Mouse (Mus musculus) ES-E14 (cell line): Measurements from ENCODE around the gene Nlgn2. TPM values are rescaled to one million over a fixed set of nuclear protein-coding genes. Genes with fewer than 3 reads are reported as not detected.

Source experiments
- DNase-seq: peaks from one replicate; pipeline ENCODE4 v3.0.0-alpha.2; 2013; ENCODE audit warnings: low read depth, low spot score
- H3K27ac ChIP-seq: 2 replicates; pipeline ENCODE4 v1.5.1; 2012; ENCODE audit warnings: low read depth, mild to moderate bottlenecking, low read length, moderate library complexity, mixed read lengths; ENCODE audit not compliant: poor library complexity, insufficient read depth, severe bottlenecking
- H3K36me3 ChIP-seq: 2 replicates; pipeline ENCODE4 v1.6.1; 2012; ENCODE audit warnings: mild to moderate bottlenecking, low read length, moderate library complexity, mixed read lengths; ENCODE audit not compliant: control insufficient read depth, poor library complexity, insufficient read depth, severe bottlenecking
- H3K4me1 ChIP-seq, 2 experiments: fragments of 150-350 bp in 1 of 2; sonication (generic) in 1 of 2; 2 replicates each; pipeline ENCODE4 v1.6.1; 2012; ENCODE audit warnings: low read length in 2 of 2, mild to moderate bottlenecking in 1 of 2, mixed read lengths in 1 of 2; ENCODE audit not compliant: control insufficient read depth in 2 of 2, insufficient read depth in 2 of 2, poor library complexity in 1 of 2
- H3K4me3 ChIP-seq, 2 experiments: fragments of 150-350 bp in 1 of 2; sonication (generic) in 1 of 2; 2 replicates each; pipeline ENCODE4 v1.5.1; 2012; ENCODE audit warnings: low read length in 2 of 2, low read depth in 1 of 2, mild to moderate bottlenecking in 1 of 2, mixed read lengths in 1 of 2; ENCODE audit not compliant: insufficient read depth in 1 of 2, poor library complexity in 1 of 2, severe bottlenecking in 1 of 2
- H3K9ac ChIP-seq: 2 replicates; pipeline ENCODE4 v1.6.1; 2012; ENCODE audit warnings: low read depth, mild to moderate bottlenecking, low read length, mixed read lengths; ENCODE audit not compliant: poor library complexity, insufficient read depth, severe bottlenecking
- H3K9me3 ChIP-seq: fragments of 150-350 bp; sonication (generic); 2 replicates; pipeline ENCODE4 v1.6.1; 2012; ENCODE audit warnings: low read depth, mild to moderate bottlenecking, low read length; ENCODE audit not compliant: control insufficient read depth, insufficient read depth
- CHD2 ChIP-seq: IDR thresholded peaks from 2 replicates; pipeline ENCODE4 v1.6.1; 2014; ENCODE audit warnings: mild to moderate bottlenecking, low read depth, low read length, inconsistent platforms
- HCFC1 ChIP-seq: IDR thresholded peaks from 2 replicates; pipeline ENCODE4 v1.6.1; 2012; ENCODE audit warnings: low read length, inconsistent platforms, borderline replicate concordance; ENCODE audit not compliant: insufficient read depth
- MAFK ChIP-seq: IDR thresholded peaks from 2 replicates; pipeline ENCODE4 v1.6.1; 2014; ENCODE audit warnings: mild to moderate bottlenecking, low read depth, low read length, inconsistent platforms; ENCODE audit not compliant: insufficient read depth
- ZC3H11A ChIP-seq: IDR thresholded peaks from 2 replicates; pipeline ENCODE4 v1.6.1; 2012; ENCODE audit warnings: low read depth, mild to moderate bottlenecking, inconsistent platforms, low read length, borderline replicate concordance
- ZNF384 ChIP-seq: IDR thresholded peaks from 2 replicates; pipeline ENCODE4 v1.6.1; 2012; ENCODE audit warnings: low read depth, low read length, inconsistent platforms
- in situ Hi-C, 2 experiments: fragments of 600-800 bp; cut with MboI; formaldehyde crosslinking; loops; one replicate each; pipeline ENCODE4 v1.15.1; 2025; ENCODE audit warnings: low sequenced_read_pairs in 2 of 2, inconsistent platforms in 1 of 2; ENCODE audit not compliant: unreplicated experiment in 2 of 2
- total RNA-seq: library from RNA; depleted of rRNA; stranded (reverse); fragments of 300-350 nt; gene quantifications from 2 replicates; pipeline ENCODE4 v1.2.3, GENCODE M21; 2012

Nlgn2 gene
- total RNA-seq, 1 experiment, result 8.9 TPM

DNA sequence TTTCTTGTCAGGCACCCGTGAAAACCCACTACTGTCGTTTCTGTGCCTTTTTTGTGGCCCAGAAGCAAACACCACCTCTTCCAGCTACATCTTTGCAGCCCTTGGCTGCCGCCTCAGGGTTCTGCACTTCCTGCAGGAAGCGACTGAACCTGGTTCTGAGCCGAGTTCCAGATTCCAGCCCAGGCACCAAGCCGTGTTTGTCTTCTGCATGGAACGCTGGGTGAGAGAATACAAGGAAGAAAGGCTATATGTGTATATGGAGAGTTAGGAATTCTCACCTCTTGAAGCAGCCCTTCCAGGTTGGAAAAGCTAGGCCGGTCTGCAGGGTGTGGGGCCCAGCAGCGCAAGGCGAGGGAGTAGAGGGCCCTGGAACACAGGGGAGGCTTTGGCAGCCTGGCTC, 17.1 kb upstream of the Nlgn2 start:
- in situ Hi-C loops, result no loop called here
- H3K27ac ChIP-seq, result no peak overlapping the region
- no peak for DNase-seq
- no peak overlapping the region for H3K4me3 ChIP-seq
- H3K4me1 ChIP-seq, result peaks cover 4 to 14% of the 10 kb centered on the region in 2 experiments; a peak in 2 of 4 replicates
- peaks cover 16% of the 10 kb centered on the region; the same call in 1 of the 2 replicates for H3K36me3 ChIP-seq
- no peak overlapping the region for H3K9ac ChIP-seq
- TF ChIP-seq CHD2, result no peak
- TF ChIP-seq HCFC1, result no peak
- no peak for TF ChIP-seq ZC3H11A
- no peak for TF ChIP-seq MAFK
- H3K9me3 ChIP-seq, result no peaks in the 10 kb centered on the region

DNA sequence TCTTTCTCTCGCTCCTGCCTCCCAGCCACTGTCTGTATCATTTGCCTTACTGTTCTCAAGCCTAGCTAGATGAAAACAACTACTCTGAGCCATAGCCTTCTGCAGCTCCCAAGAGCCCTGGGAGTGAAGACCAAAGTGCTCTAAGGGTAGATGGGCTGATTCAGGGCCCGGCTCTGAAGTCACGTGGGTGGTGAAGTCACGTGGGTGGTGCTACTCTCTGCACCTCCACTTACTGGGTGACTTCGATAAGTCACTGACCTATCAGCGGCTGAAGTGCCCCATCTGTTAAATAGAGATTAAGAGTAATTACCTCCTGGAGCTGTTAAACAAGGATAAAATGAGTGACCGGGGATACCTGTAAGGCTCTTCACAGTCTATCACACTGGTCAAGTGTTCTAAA, 16.4 kb upstream of the Nlgn2 start:
- Histone ChIP-seq H3K27ac (no peak overlapping the region), H3K4me1 (peaks cover 4 to 13% of the 10 kb centered on the region in 2 experiments; a peak in 2 of 4 replicates), H3K4me3 (no peak overlapping the region), H3K9ac (no peak overlapping the region), H3K9me3 (no peaks in the 10 kb centered on the region), H3K36me3 (peaks cover 16% of the 10 kb centered on the region; the same call in 1 of the 2 replicates)
- TF ChIP-seq MAFK (no peak), ZC3H11A (no peak), CHD2 (no peak), HCFC1 (no peak), ZNF384 (no peak)
- in situ Hi-C loops, result no loop called here
- no peak for DNase-seq

DNA sequence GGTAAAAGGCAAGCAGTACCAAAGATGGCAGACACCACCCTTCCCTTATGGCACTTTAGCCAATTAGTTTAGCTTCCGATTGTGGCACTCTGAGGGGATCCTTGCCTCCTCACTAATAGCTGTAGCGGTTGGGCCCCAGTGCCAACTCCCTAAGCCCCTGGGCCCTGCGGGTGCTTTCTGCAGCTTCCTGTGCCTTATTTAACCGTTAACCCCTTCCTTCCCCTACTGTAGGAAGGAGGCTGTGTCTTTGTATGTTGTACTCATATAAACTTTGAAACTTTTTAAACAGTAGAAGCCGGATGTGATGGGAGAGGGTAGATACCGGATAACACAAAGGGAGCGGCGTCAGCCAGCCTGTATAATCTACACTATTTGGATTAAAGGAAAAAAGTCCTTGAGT, 13.2 kb upstream of the Nlgn2 start:
- Histone ChIP-seq H3K9ac (no peak overlapping the region), H3K4me3 (no peak overlapping the region), H3K9me3 (no peaks in the 10 kb centered on the region), H3K36me3 (peaks cover 16% of the 10 kb centered on the region; the same call in 1 of the 2 replicates), H3K27ac (no peak overlapping the region), H3K4me1 (peaks cover 2 to 14% of the 10 kb centered on the region in 2 experiments; a peak in 2 of 4 replicates)
- no peak for DNase-seq
- no peak for TF ChIP-seq HCFC1
- no peak for TF ChIP-seq ZC3H11A
- no peak for TF ChIP-seq MAFK
- TF ChIP-seq ZNF384, result no peak
- TF ChIP-seq CHD2, result no peak
- in situ Hi-C loops, result no loop called here

GRCm38 (mm10) chr11:69849884-69850283, 12.3 kb upstream of the Nlgn2 start:
- TF ChIP-seq CHD2 (no peak), ZNF384 (no peak), HCFC1 (no peak), ZC3H11A (no peak), MAFK (no peak)
- DNase-seq, result no peak
- Histone ChIP-seq H3K9me3 (no peaks in the 10 kb centered on the region), H3K4me3 (no peak overlapping the region), H3K27ac (no peak overlapping the region), H3K9ac (no peak overlapping the region), H3K4me1 (peaks cover 2 to 10% of the 10 kb centered on the region in 2 experiments; a peak in 2 of 4 replicates), H3K36me3 (peaks cover 16% of the 10 kb centered on the region; the same call in 1 of the 2 replicates)
- in situ Hi-C loops, result no loop called here
